Mouse (Mus musculus) CD4-positive, CD25-positive, alpha-beta regulatory T cell, adult 4 months (primary cell): ENCODE results near the gene Card14. TPM values are rescaled to one million over a fixed set of nuclear protein-coding genes. Genes with fewer than 3 reads are reported as not detected.

Experiments used
- ATAC-seq: one replicate; pipeline ENCODE4 v1.8.0; 2017
- polyA plus RNA-seq, 2 experiments: library from polyadenylated mRNA; unstranded; fragments of 100-300 nt; shearing (Covaris generic); gene quantifications; one replicate each; pipeline ENCODE4 v1.2.1; 2017

Card14 gene
- polyA plus RNA-seq, 2 experiments from 2014 or later = not detected

DNA sequence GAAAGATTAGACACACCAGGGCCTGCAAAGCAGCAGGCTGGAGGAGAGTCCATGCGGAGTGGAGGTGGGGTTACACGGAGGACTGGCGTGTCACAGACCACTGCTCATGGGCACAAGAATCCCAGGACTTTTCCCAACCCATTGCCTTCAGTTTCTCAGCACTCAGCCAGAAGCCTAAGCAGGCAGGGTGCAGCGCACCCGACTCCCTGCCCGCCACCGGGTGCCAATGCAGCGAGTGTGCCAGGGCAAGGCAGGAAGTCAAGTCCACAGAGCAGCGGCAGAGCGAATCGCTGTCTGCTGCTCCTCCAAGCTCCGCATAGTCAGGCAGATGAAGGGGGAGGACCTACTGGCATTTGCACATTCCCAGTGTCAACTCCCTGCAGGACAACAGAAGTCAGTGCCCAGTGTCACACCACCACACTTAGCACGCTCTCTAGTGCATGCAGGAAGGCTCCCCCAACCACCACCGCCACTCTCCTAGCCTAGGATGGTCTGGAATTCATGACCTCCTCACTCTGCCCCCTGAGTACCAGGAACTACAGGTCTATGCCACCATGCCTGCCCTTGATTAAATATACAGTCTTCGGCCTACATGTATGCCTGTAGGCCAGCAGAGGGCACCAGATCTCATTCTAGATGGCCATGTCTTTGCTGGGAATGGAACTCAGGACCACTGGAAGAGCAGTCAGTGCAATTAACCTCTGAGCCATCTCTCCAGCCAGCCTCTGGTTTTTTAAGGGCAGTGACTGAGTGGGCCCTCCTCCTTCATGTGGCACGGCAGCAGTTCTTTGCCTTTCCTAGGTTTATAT, 2.5 kb upstream of the Card14 start:
- peak; percentile 68 for ATAC-seq

DNA sequence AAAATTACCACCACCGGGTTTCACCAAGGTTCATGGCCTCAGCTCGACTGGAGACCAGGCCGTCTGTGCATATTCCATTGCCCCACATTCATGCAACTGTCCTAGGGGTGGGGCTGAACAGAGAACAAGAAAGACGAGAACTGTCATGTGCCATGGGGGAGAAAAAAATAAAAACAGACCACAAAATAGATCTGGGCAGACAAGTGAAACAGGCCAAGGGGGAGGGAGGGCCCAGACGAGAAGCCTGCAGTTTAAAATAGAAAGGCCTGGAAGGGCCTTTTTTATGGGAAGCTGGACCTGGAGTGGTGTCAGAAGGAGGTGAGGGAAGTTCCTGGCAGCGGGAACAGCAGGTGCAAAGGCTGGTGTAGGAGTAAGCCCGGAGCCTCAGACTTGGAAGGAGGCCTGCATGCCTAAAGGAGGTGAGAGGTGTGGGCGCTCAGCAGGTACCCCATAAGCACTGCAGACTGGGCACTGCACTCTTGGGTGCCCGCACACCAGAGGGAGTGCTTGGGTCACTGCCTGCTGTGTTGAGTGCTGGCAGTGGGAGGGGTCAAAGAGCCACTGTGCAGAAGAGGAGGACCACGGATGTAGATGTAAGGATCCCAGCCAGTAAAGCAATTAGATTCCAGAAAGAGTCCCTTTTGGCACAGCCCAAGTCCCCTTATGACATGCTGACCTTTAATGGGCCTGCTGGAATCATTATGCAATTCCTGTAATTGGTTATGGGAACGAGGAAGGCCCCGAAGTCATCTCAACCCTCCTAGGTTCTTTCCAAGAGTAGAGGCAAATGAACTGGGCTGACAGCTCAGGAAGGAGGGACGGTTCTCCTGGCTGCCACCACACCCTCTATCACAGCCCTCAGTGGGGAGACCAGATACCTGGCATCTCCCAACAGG, 558 bp upstream of the Card14 start:
- no peak for ATAC-seq

DNA sequence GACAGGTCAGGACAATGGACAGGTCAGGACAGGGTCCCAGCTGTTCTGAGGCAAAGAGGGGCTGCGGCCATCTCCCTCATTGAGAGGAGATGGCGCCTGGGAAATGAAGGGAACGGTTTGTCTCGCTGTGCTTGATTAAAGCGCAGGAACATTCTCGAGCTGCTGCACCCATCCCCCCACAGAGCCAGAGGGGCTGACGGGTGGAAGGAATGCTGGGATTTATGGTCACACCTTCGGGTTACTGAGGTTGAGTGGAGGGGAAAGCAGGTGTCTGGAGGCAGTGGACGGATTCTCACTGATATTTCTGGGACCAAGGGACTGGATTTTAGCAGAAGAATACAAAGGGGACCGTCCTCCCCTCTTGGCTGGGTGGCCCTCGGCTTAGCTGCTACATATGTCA, 348 bp downstream of the Card14 start:
- ATAC-seq = no peak

DNA sequence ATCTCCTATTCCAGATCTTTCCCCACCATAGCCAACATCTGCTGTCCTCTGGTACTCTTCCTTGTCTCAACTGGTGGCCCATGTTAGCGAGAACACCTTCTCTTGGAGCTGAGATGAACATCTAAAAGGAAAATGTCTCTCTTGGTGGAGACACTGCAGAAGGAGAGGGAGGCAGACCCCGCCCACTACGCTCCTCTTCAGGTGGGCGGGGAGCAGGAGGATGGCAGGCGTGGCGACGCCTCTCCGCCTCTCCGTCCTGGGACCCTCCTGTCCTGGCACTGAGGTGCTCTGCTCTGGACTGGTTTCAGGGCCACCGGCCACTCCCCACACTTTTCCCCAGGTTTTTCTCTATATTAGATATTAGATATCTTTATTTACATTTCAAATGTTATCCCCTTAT, 3.1 kb downstream of the Card14 start:
- ATAC-seq = no peak

DNA sequence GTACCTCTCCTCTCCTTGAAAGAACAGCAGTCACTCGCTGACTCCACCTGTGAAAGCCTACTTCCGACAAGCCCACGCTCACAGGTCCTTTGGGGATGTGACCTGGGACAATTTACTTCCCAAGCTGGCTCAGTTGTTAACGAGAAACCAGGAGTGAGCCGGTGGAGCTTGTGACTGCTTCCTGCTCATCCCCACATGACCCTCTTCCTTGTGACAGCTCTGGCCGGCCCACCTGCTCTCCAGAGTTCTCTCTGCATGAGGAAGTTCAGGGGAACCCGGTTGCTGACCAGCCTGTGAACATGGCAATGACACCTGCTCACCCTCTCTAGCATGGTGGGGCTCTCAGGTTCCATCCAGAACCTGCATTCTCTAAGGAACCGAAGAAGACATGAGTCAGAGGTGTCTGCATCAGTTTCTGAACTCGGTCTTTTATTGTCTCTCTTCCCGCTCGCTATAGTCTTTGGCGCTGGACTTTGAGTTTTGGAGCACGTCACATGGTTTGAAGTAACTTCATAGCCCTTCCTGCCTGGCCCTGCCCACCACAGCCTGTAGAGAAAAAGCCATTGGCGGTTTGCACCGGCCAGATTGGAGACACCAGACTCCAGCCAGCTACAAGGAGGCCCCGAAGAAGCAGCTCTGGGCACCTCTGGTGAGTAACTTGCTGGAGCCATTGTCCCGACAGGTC, 6.8 kb downstream of the Card14 start:
- no peak for ATAC-seq

DNA sequence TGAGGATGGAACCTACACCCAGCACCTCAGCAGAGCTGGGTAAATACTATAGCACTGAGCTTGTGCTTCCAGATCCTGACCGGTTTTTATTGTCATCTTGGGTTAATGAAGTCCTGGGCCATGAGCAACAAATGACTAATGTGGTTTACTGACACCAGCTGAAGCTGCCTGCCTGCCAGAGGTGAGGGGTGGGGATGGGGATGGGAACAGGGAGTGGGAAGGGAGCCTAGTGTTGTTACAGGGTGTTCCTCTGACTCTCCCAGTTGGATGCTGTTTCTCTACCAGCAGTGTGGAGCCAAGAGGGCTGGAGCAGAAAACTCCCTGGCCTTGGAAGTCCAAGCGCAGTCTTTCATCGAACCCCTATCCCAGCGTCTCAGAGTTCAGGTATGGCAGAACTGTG, 9.2 kb downstream of the Card14 start:
- ATAC-seq = no peak

DNA sequence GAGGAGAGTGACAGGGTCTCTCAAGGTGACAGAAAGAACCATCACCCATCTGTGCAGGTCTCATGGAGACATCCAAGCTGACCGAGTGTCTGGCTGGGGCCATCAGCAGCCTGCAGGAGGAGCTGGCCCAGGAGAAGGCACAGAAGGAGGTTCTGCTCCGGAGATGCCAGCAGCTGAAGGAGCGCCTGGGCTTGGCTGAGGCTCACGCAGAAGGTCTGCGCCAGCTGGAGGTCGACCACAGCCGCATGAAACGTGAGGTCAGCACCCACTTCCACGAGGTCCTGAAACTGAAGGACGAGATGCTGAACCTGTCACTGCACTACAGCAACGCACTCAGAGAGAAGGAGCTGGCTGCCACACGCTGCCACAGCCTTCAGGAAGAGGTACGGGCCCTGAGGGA, 15.0 kb downstream of the Card14 start:
- no peak for ATAC-seq

DNA sequence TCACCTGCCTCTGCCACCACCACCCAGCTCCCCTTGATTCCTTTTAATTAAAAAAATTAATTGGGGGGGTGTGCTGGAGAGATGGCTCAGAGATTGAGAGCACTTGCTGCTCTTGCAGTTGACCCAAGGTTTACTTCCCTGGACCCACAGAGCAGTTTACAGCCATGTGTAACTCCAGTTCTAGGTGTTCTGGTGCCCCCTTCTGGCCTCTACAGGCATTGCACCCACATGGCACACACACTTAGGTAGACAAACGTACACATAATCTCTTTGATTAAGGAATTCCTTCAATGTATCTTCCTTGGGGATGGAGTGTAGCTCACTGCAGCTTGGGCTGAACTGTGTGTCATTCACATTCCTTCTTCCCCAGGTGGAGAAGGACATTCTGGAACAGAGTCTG, 17.5 kb downstream of the Card14 start:
- ATAC-seq = no peak

DNA sequence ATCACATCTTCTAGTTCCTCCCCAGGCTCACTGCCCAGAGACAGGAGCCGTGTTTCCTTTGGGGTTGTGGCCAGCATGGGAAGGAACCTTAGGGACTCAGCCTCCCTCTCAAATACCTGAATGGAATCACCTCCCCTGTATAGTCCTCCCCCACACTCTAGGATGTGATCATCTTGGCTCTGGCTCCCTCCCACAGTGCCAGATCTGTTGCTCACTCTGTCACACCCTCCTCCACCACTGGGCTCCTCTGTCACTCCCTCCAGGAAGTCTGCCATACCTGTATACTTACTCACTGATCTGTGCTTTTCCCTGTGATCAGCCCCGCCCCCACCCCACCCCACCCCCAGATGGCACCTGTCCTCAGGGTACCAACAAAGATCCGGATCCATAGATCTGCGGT, 23.0 kb downstream of the Card14 start:
- ATAC-seq = no peak

DNA sequence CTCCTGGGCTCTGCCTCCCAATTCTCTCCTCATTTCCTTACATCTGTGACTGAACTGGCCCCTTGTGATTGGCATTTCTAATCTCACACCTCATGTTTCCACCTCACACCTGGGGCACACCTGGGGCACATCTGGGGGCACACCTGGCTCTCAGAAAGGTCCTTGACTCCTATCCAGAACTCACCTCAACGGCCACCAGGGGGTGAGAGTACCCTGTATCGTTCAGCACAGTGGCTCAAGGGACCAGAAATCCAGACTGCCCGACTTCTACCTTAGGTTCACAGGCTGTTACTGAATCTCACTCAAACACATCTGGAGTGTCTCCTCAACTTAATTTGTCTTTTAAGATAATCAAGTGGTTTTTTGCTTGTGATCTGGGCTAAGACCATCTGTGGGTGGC, 24.4 kb downstream of the Card14 start:
- no peak for ATAC-seq

DNA sequence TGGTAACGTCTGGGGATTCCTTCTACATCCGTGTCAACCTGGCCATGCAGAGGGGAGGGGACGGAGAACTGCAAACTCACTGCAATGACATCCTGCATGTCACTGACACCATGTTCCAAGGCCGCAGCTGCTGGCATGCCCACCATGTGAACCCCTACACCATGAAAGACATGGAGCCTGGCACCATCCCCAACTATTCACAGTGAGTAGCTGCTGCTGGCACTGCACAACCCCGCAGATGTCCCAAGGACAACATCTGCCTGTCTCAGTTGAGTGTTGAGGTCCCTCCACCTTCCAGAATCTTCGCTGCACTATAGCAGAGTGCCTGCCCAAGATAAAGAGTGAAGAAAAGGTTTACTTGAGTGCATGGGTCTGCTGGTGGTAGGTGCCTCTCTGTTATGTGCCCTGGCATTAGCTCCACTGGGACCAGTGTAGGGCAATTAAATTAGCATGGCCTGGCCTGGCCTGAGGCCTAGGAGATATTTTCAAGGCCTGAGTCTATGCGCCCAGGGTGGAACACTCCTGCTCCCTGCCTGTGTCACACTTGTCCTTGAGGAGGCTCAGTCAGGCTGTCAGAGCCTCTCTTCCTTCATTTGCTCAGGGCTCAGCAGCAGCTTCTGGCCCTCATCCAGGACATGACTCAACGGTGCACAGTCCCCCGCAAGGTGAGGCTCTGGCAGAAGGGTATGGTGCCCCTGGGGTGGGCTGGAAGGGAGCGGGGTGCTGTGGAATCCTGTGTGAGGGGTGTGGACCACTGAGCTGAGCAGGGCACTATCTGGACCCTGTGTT, 30.9 kb downstream of the Card14 start:
- ATAC-seq = no peak

DNA sequence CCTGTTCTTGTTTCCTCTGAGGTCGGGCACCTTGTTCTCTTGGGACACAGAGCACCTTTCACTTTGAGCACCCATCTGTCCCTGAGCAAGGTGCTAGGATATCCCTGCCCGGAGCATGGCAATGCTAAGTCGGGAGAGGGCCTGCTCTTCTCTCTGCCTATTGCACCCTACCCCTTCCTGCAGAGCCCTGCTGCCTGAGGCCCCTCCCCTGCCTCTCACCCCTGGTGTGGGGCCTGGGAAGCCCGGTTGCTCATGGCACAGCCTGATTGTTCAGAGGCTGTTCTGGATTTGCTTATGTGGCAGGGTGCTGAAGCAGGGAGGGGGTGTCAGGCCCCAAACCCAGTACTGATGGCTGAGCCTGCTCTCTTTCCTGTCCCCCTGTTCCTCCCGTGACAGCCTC, 31.6 kb downstream of the Card14 start:
- ATAC-seq = no peak

DNA sequence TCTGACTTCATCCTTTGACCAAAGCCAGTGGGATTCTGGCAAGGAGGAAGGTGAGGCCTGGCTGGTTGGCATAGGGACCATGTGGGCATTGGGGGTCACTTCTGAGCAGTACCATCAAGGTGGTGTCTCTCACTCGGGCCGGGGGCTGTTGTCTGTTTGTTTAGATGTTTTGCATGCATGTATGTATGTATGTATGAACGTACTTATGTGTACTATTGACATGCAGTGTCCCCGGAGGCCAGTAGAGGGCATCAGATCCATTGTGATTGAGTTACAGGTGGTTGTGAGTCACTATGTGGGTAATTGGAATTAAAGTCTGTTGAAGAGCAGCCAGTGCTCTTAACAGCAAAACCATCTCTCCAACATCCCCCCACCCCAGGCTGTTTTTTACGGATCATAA, 32.1 kb downstream of the Card14 start:
- peak; percentile 75 for ATAC-seq

DNA sequence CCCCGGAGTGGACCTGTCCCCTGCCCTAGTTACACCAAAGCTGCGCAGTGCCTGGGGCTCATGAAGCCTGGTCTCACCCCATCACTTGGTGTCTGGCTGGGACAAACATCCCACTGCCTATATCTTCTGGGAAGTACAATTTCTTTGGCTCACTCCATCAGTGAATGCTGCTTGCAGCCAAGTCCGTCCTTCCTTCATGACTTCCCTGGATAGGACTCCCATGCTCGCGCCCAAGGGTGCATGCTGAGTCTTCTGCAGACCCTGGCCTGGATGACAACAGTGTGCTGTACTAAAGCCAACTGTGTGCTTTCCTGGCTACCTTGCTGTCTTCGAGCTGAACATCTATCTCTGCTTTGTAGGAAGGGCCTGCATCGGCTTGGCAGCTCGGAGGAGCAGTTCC, 36.6 kb downstream of the Card14 start:
- ATAC-seq = no peak

DNA sequence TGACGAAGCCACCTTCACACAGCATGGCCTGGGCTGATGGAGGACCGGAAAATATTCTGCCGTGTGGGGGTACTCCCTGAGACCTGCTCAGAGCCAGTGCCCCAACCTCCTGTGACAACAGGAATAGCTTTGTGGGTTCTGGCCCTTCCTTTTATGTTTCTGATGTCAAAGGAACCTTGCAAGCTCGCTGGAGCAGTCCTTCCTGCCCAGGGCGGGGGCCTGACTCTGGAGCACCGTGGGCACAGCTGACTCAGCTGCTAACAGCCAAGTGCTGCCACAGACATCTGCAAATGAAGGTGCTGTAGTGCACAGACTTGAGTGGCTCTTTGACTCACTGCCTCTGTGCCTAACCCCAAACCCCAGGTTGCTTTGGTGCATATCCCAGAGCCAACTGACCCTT, 37.3 kb downstream of the Card14 start:
- ATAC-seq = no peak

DNA sequence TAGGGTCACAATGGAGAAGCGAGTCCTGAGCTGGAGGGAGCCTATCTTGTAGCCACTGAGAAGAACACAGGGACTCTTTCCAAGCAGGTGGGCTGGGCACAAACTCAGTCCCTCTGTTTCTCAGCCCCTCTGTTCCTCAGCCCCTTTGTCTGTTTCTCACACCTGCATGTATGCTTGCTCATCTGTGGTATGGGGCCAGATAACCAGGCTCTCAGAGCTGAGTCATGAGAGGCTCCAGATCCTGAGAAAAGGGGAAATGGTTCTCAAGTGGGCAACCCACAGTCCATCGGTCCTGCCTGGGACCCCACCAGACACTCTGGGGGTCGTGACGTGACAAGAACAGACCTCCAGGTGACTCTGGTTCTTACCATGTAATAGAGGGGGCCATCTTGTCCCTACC, 39.6 kb downstream of the Card14 start:
- no peak for ATAC-seq

DNA sequence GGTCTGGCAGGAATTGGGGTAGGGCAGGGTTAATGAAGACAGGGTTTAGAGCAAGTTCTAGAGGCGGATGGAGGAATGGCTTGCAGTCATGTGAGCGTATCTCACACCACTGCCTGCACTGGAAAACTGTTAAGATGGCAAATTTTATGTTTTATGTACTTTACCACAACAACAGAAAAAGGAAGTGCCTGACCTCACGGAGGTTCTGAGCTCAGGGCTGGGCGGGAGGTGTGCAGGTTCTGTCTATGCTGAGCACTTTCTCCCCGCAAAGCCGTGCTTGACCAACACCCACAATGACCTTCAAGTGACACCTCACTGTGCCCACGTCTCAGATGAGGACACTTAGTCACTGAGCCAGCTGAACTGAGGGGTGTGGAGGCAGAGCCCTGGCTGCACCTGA, 44.5 kb downstream of the Card14 start:
- ATAC-seq = peak; percentile 18

DNA sequence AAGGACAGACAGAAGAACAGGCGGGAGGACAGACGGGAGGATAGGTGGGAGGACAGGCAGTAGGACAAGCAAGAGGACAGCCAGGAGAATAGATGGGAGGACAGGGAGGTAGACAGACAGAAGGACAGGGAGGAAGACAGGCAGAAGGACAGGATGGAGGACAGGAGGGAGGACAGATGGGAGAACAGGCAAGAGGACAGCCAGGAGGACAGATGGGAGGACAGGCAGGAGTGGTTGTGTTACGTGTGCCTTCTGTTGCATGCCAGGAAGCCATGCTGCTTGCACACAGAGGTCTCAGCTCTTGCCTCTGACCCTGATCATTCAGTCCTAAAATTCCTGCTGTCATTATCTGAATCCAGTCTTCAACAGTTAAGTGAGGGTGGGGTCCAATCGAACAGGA, 46.4 kb downstream of the Card14 start:
- no peak for ATAC-seq

DNA sequence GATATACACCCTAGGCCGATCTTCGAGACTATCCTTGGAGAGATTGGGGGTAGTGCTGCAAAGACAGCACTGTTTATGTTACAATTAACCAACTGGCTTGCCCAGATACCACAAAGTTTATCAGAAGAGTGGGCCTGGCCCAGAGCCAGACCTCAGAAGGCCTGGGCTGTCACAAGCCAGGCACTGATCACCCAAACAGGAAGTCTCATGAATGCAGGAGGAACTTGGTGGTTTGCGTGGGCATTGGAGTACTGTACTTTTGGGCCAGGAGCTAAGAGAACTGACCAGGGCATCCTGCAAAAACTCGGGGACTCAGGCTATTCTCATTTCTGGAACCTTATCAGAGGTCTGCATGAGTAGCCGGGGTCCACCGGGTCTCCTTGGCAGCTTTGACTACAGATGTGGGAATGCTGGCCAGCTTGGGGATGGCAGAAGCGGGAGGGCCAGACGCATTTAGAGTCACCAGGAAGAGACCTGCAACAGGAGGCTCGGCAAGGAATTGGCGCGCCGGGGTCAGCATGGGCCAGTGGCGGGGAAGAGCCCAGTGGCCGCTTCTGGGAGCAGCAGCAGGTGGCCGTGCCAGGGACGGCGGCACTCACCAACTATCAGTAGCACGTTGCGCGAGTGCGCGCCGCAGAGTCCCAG, 47.4 kb downstream of the Card14 start:
- ATAC-seq = peak; percentile 68

DNA sequence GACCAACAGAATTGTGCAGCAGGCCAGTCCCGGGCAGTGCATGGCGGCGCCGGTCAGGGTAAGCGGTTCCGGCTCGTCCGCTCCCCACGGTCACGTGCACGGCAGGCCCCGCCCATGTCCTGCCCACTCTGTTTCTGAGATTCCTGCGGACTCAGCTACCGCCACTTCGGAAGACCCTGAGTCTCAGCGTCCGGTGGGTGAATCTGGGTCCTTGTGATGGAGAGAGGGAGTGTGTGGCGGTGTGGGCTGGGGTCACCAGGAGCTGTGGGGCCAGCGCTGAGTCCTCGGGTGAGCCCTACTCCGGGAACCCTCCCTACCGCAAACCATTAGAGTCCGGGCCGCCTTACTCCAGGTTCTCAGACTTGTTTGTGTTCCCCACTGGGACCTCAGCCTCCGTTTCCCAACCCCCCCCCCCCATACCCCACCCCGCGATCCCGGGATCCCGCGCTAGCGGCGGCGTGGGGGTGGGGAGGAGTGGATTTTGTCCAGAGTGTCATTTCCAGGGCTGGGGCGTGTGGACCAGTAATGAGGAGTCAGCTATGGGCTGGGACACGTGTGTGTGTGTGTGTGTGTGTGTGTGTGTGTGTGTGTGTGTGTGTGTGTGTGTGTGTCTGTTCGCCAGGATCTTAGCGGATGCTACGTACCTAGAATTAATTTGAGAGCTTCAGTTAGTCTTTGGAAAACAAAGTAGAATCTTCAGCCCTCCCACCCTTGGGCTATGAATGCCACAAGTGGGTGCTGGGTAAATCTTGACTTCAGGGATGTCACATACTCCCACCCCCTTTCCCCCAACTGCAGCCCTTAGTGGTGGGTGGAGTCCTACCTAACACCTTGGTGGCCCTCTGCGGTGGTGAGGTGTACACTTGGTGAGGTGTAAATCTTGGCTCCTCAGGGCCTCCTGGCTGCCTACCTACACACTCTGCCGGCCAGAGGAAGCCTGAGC, 48.1 kb downstream of the Card14 start, which contains the start of the genes Sgsh and Slc26a11:
Sgsh (minus strand) TSS at position 94 of the 943 bp plus-strand sequence.
Slc26a11 (plus strand) TSS at position 115 of the 943 bp plus-strand sequence.
- ATAC-seq = peak; percentile 71

DNA sequence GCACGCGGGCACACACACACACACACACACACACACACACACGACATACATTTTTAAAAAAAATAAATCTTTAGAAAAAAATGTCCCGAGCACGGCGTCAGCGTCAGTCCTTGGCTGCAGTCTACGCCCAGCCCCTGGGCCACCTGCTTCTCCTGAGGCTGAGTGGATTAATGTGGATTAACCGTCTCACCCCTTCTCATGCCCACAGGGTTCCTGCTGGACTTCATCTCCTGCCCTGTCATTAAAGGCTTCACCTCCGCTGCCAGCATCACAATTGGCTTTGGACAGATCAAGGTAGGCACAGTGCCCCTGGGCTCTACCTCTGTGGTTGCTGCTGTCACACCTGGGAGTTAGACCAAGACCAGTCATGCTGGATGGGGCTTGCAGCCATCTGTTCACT, 51.5 kb downstream of the Card14 start:
- ATAC-seq = no peak
